Mouse (Mus musculus): ENCODE results near the gene Pim3. TPM values are rescaled to one million over a fixed set of nuclear protein-coding genes. Genes with fewer than 3 reads are reported as not detected.

Gene Pim3
- polyA plus RNA-seq, 1 experiment: 68.3 TPM

- TF ChIP-seq MYOD1 (IDR thresholded peaks at IDR 0.05; ENCODE audit: control insufficient read depth, insufficient read length, low read depth) (no peak), MYOG (IDR thresholded peaks at IDR 0.05; ENCODE audit: control insufficient read depth, extremely low read depth, insufficient read length) (no peak)
- Histone ChIP-seq H3K79me2 (ENCODE audit: control insufficient read depth, insufficient read depth) (no peaks in the 10 kb centered on the region), H3K4me3 (ENCODE audit: insufficient read depth, poor library complexity, severe bottlenecking) (no peak overlapping the region), H3K27me3 (ENCODE audit: control insufficient read depth, insufficient read depth, insufficient read length) (peaks cover 37% of the 10 kb centered on the region), H3K79me3 (ENCODE audit: low read depth) (no peaks in the 10 kb centered on the region), H3ac (ENCODE audit: control insufficient read depth, insufficient read length, low read depth) (no peak overlapping the region), H3K36me3 (ENCODE audit: control insufficient read depth, insufficient read depth) (no peaks in the 10 kb centered on the region)
These were observed 44.4 kb downstream of the Pim3 start for GRCm38 (mm10) chr15:88906347-88906746.

GRCm38 (mm10) chr15:88915046-88915445 lies 53.1 kb downstream of the Pim3 start:
- TF ChIP-seq MAX (IDR thresholded peaks at IDR 0.05): no peak
- no peak for TF ChIP-seq CTCF (IDR thresholded peaks at IDR 0.05; ENCODE audit: control insufficient read depth, insufficient read depth, insufficient read length)
- TF ChIP-seq MYOG (IDR thresholded peaks at IDR 0.05; ENCODE audit: control insufficient read depth, extremely low read depth, insufficient read length): no peak
- no peak for TF ChIP-seq CEBPB (IDR thresholded peaks at IDR 0.05; ENCODE audit: low read depth)
- TF ChIP-seq FOSL1 (IDR thresholded peaks at IDR 0.05; ENCODE audit: insufficient read depth, low read length, poor library complexity, severe bottlenecking): no peak
- no peak for TF ChIP-seq USF1 (IDR thresholded peaks at IDR 0.05; ENCODE audit: low read depth)
- no peak for TF ChIP-seq MYOD1 (IDR thresholded peaks at IDR 0.05; ENCODE audit: control insufficient read depth, insufficient read length, low read depth)
- H3K79me2 ChIP-seq (ENCODE audit: control insufficient read depth, insufficient read depth): no peaks in the 10 kb centered on the region
- H3K79me3 ChIP-seq (ENCODE audit: low read depth): no peaks in the 10 kb centered on the region
- H3ac ChIP-seq (ENCODE audit: control insufficient read depth, insufficient read length, low read depth): no peak overlapping the region
- peaks cover 61% of the 10 kb centered on the region for H3K27me3 ChIP-seq (ENCODE audit: control insufficient read depth, insufficient read depth, insufficient read length)
- no peak overlapping the region for H3K4me3 ChIP-seq (ENCODE audit: insufficient read depth, poor library complexity, severe bottlenecking)
- H3K36me3 ChIP-seq (ENCODE audit: control insufficient read depth, insufficient read depth): no peaks in the 10 kb centered on the region

Other genes starting within 250 kb of the Pim3 start
- 23.8 TPM for gene Brd1, start 128.0 kb upstream of the Pim3 start, polyA plus RNA-seq (2012; fragmentation: generic; extraction: Trizol)
- gene Zbed4, start 110.5 kb upstream of the Pim3 start, polyA plus RNA-seq (2012; fragmentation: generic; extraction: Trizol): 9.6 TPM
- 14.2 TPM for gene Alg12, start 42.9 kb upstream of the Pim3 start, polyA plus RNA-seq (2012; fragmentation: generic; extraction: Trizol)
- 107 TPM for gene Creld2, start 42.5 kb upstream of the Pim3 start, polyA plus RNA-seq (2012; fragmentation: generic; extraction: Trizol)
- gene Ttll8, start 92.2 kb downstream of the Pim3 start, polyA plus RNA-seq (2012; fragmentation: generic; extraction: Trizol): not detected
- gene Mlc1, start 116.8 kb downstream of the Pim3 start, polyA plus RNA-seq (2012; fragmentation: generic; extraction: Trizol): 0.02 TPM
- gene Mov10l1, start 120.7 kb downstream of the Pim3 start, polyA plus RNA-seq (2012; fragmentation: generic; extraction: Trizol): not detected
- not detected for gene Panx2, start 197.5 kb downstream of the Pim3 start, polyA plus RNA-seq (2012; fragmentation: generic; extraction: Trizol)
- 74.1 TPM for gene Trabd, start 212.9 kb downstream of the Pim3 start, polyA plus RNA-seq (2012; fragmentation: generic; extraction: Trizol)
- 13.7 TPM for gene Selenoo, start 226.9 kb downstream of the Pim3 start, polyA plus RNA-seq (2012; fragmentation: generic; extraction: Trizol)

Measured in C2C12 (cell line).